Mouse (Mus musculus): ENCODE measurements around the gene Tmem108. TPM values are rescaled to one million over a fixed set of nuclear protein-coding genes. Genes with fewer than 3 reads are reported as not detected.

Gene Tmem108
- polyA plus RNA-seq (2017; shearing (Covaris generic)): 2.5 TPM

DNA sequence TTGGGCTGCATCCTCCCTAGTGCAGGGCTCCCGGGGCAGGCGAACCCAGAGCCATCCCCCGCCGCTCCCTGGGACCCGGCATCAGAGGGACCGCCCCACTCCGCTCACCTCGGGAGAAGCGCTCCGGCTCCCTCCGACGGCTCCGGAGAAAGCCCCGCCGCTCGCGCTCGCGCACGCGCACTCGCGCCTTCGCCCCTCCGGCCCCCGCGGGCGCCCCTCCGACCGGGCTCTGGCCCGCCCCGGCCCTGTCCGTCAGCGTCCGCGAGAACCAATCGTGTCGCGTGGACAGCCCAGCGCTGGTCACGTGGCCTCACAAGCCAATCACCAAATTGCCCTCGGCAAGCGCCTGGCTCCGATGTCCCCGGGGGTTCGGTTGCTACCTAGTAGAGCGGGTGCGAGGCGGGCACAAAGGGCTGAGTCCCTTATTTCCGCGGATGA, at the start of gene Tmem108:
Gene Tmem108, minus strand, starts transcription at position 191 of the 438 bp plus-strand sequence.

DNA sequence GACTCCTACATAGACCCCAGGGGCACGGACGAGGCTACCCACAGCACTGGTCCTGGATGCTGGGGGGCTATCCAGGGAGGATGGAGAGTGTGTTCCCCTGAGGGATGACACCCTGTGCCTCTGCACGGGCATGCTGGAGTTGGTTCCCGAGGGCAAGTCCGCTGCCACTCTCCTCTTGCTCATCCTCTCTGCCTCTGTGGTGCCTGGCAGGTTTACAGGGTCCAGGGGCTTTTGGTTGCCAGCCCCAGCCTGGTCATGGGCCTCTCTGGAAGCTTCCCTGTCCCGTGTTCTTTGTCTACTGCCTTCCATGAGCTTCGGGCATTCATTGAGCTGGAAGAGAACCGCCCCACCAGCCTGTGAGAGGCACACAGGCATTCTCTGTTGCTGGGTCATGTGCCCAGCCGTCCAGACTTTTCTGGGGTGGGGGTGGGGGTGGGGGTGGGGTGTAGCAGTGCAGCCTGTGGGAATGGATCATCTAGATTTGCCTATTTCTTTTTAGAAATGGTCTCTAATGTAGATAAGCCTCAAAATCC, 281.5 kb downstream of the Tmem108 start, which contains the start of gene Bfsp2:
Gene Bfsp2, minus strand, starts transcription at position 377 of the 533 bp plus-strand sequence.

Other genes with a start within 250 kb of the Tmem108 start
- gene Nphp3, start 240.7 kb upstream of the Tmem108 start, polyA plus RNA-seq (2017; shearing (Covaris generic)): 2.4 TPM

Measured in naive thymus-derived CD4-positive, alpha-beta T cell, adult 5 months (primary cell).